Mouse (Mus musculus): Measurements from ENCODE around the gene Cdk19. TPM values are rescaled to one million over a fixed set of nuclear protein-coding genes. Genes with fewer than 3 reads are reported as not detected.

Gene Cdk19
- total RNA-seq, 2 experiments from 2014 or later, result 6.1 to 11.8 TPM

- DNase-seq (ENCODE audit: low spot score in 2 of 2), result no peak
Observed at GRCm38 (mm10) chr10:40435402-40435801, 96.0 kb downstream of the Cdk19 start.

GRCm38 (mm10) chr10:40437117-40437516 is 97.8 kb downstream of the Cdk19 start:
- no peak for DNase-seq (ENCODE audit: low spot score in 2 of 2)

- DNase-seq (ENCODE audit: low spot score in 2 of 2), result no peak
Observed at GRCm38 (mm10) chr10:40440740-40441139, 101.4 kb downstream of the Cdk19 start.

GRCm38 (mm10) chr10:40442076-40442475 is 102.7 kb downstream of the Cdk19 start:
- no peak for DNase-seq (ENCODE audit: low spot score in 2 of 2)

- DNase-seq (ENCODE audit: low spot score in 2 of 2), result no peak
Observed at GRCm38 (mm10) chr10:40443371-40443770, 104.0 kb downstream of the Cdk19 start.

GRCm38 (mm10) chr10:40443806-40444357 is 104.5 kb downstream of the Cdk19 start:
- DNase-seq (ENCODE audit: low spot score in 2 of 2), result no peak

GRCm38 (mm10) chr10:40444586-40444985 is 105.2 kb downstream of the Cdk19 start:
- no peak for DNase-seq (ENCODE audit: low spot score in 2 of 2)

GRCm38 (mm10) chr10:40446088-40446604 is 106.8 kb downstream of the Cdk19 start:
- no peak for DNase-seq (ENCODE audit: low spot score in 2 of 2)

GRCm38 (mm10) chr10:40446630-40447029 is 107.3 kb downstream of the Cdk19 start:
- no peak for DNase-seq (ENCODE audit: low spot score in 2 of 2)

GRCm38 (mm10) chr10:40447295-40447694 is 107.9 kb downstream of the Cdk19 start:
- no peak for DNase-seq (ENCODE audit: low spot score in 2 of 2)

GRCm38 (mm10) chr10:40447921-40448320 is 108.6 kb downstream of the Cdk19 start:
- DNase-seq (ENCODE audit: low spot score in 2 of 2), result no peak

GRCm38 (mm10) chr10:40448444-40448843 is 109.1 kb downstream of the Cdk19 start:
- DNase-seq (ENCODE audit: low spot score in 2 of 2), result no peak

GRCm38 (mm10) chr10:40449571-40449970 is 110.2 kb downstream of the Cdk19 start:
- no peak for DNase-seq (ENCODE audit: low spot score in 2 of 2)

- DNase-seq (ENCODE audit: low spot score in 2 of 2), result no peak
Observed at GRCm38 (mm10) chr10:40450171-40450570, 110.8 kb downstream of the Cdk19 start.

- DNase-seq (ENCODE audit: low spot score in 2 of 2), result no peak
Observed at GRCm38 (mm10) chr10:40457116-40457515, 117.8 kb downstream of the Cdk19 start.

- DNase-seq (ENCODE audit: low spot score in 2 of 2), result no peak
Observed at GRCm38 (mm10) chr10:40459141-40459540, 119.8 kb downstream of the Cdk19 start.

GRCm38 (mm10) chr10:40461362-40461761 is 122.0 kb downstream of the Cdk19 start:
- DNase-seq (ENCODE audit: low spot score in 2 of 2), result no peak

- no peak for DNase-seq (ENCODE audit: low spot score in 2 of 2)
Observed at GRCm38 (mm10) chr10:40462257-40462656, 122.9 kb downstream of the Cdk19 start.

- DNase-seq (ENCODE audit: low spot score in 2 of 2), result no peak
Observed at GRCm38 (mm10) chr10:40467174-40467911, 128.0 kb downstream of the Cdk19 start.

- no peak for DNase-seq (ENCODE audit: low spot score in 2 of 2)
Observed at GRCm38 (mm10) chr10:40467912-40468254, 128.5 kb downstream of the Cdk19 start.

GRCm38 (mm10) chr10:40469145-40469544 is 129.8 kb downstream of the Cdk19 start:
- DNase-seq (ENCODE audit: low spot score in 2 of 2), result no peak

- no peak for DNase-seq (ENCODE audit: low spot score in 2 of 2)
Observed at GRCm38 (mm10) chr10:40476535-40477285, 137.3 kb downstream of the Cdk19 start.

Measured in adrenal gland, adult 18-20 months (tissue).